Mouse (Mus musculus): ENCODE measurements at regions not wholly inside any gene's neighbourhood (a gene's known extent, or its start where the extent isn't known, plus 50 kb on each side); places are given as distances from the start of the nearest gene placed in this dataset.
A peak's percentile ranks its signal among the peaks of the same experiment; 100 is the strongest.

GRCm38 (mm10) chr7:113621316-113621715 is 107.7 kb downstream of the Far1 start:
- Histone ChIP-seq H3K27ac (replicated peaks; ENCODE audit: low read depth, low read length) (no peak overlapping the region), H3K9me3 (ENCODE audit: control insufficient read depth, low read length) (no peaks in the 10 kb centered on the region), H3K4me1 (ENCODE audit: control insufficient read depth, insufficient read depth, low read length) (no peaks in the 10 kb centered on the region; the same call in 1 of the 2 replicates), H3K4me3 (replicated peaks; ENCODE audit: low read depth, low read length) (no peak overlapping the region), H3K4me2 (ENCODE audit: low read length) (no peak overlapping the region), H3K36me3 (ENCODE audit: control insufficient read depth, insufficient read depth, low read length) (no peaks in the 10 kb centered on the region), H3K27me3 (ENCODE audit: control insufficient read depth, insufficient read depth, low read length) (no peaks in the 10 kb centered on the region), H3K9ac (replicated peaks; ENCODE audit: low read length) (no peak overlapping the region)
- DNase-seq (peak; percentile 25), ATAC-seq (ENCODE audit: low FRiP score, low TSS enrichment) (no peak)
- WGBS = 56% methylated on average over 8 of the region's 8 CpGs

- WGBS = 70% methylated on average over 13 of the region's 13 CpGs
- Histone ChIP-seq H3K4me2 (ENCODE audit: low read length) (no peak overlapping the region), H3K36me3 (ENCODE audit: control insufficient read depth, insufficient read depth, low read length) (no peaks in the 10 kb centered on the region), H3K4me3 (replicated peaks; ENCODE audit: low read depth, low read length) (no peak overlapping the region), H3K27ac (replicated peaks; ENCODE audit: low read depth, low read length) (no peak overlapping the region), H3K9me3 (ENCODE audit: control insufficient read depth, low read length) (no peaks in the 10 kb centered on the region), H3K27me3 (ENCODE audit: control insufficient read depth, insufficient read depth, low read length) (no peaks in the 10 kb centered on the region), H3K4me1 (ENCODE audit: control insufficient read depth, insufficient read depth, low read length) (no peaks in the 10 kb centered on the region; the same call in 1 of the 2 replicates), H3K9ac (replicated peaks; ENCODE audit: low read length) (no peak overlapping the region)
- peak; percentile 31 for DNase-seq
- ATAC-seq (ENCODE audit: low FRiP score, low TSS enrichment) = no peak
These were observed 108.4 kb downstream of the Far1 start for GRCm38 (mm10) chr7:113621898-113622510.

- no peaks in the 10 kb centered on the region for H3K27me3 ChIP-seq (ENCODE audit: control insufficient read depth, insufficient read depth, low read length)
- H3K4me3 ChIP-seq (replicated peaks; ENCODE audit: low read depth, low read length) = no peak overlapping the region
- no peak for ATAC-seq (ENCODE audit: low FRiP score, low TSS enrichment)
- no peak overlapping the region for H3K4me2 ChIP-seq (ENCODE audit: low read length)
- H3K4me1 ChIP-seq (ENCODE audit: control insufficient read depth, insufficient read depth, low read length) = no peaks in the 10 kb centered on the region; the same call in 1 of the 2 replicates
- H3K27ac ChIP-seq (replicated peaks; ENCODE audit: low read depth, low read length) = no peak overlapping the region
- WGBS = 94% methylated on average over 4 of the region's 4 CpGs
- no peak overlapping the region for H3K9ac ChIP-seq (replicated peaks; ENCODE audit: low read length)
- no peaks in the 10 kb centered on the region for H3K36me3 ChIP-seq (ENCODE audit: control insufficient read depth, insufficient read depth, low read length)
- no peak for DNase-seq
- H3K9me3 ChIP-seq (ENCODE audit: control insufficient read depth, low read length) = no peaks in the 10 kb centered on the region
These were observed 109.7 kb downstream of the Far1 start for GRCm38 (mm10) chr7:113623296-113623695.

- H3K9me3 ChIP-seq (ENCODE audit: control insufficient read depth, low read length) = no peaks in the 10 kb centered on the region
- no peak overlapping the region for H3K27ac ChIP-seq (replicated peaks; ENCODE audit: low read depth, low read length)
- ATAC-seq (ENCODE audit: low FRiP score, low TSS enrichment) (no peak), DNase-seq (no peak)
- no peaks in the 10 kb centered on the region; the same call in 1 of the 2 replicates for H3K4me1 ChIP-seq (ENCODE audit: control insufficient read depth, insufficient read depth, low read length)
- H3K4me2 ChIP-seq (ENCODE audit: low read length) = no peak overlapping the region
- H3K27me3 ChIP-seq (ENCODE audit: control insufficient read depth, insufficient read depth, low read length) = no peaks in the 10 kb centered on the region
- 89% methylated on average over 6 of the region's 6 CpGs for WGBS
- H3K4me3 ChIP-seq (replicated peaks; ENCODE audit: low read depth, low read length) = no peak overlapping the region
- H3K9ac ChIP-seq (replicated peaks; ENCODE audit: low read length) = no peak overlapping the region
- H3K36me3 ChIP-seq (ENCODE audit: control insufficient read depth, insufficient read depth, low read length) = no peaks in the 10 kb centered on the region
These were observed 110.3 kb downstream of the Far1 start for GRCm38 (mm10) chr7:113623962-113624361.

- no peak overlapping the region for H3K9ac ChIP-seq (replicated peaks; ENCODE audit: low read length)
- no peaks in the 10 kb centered on the region; the same call in 1 of the 2 replicates for H3K4me1 ChIP-seq (ENCODE audit: control insufficient read depth, insufficient read depth, low read length)
- no peaks in the 10 kb centered on the region for H3K27me3 ChIP-seq (ENCODE audit: control insufficient read depth, insufficient read depth, low read length)
- H3K4me3 ChIP-seq (replicated peaks; ENCODE audit: low read depth, low read length) = no peak overlapping the region
- DNase-seq = no peak
- no peaks in the 10 kb centered on the region for H3K9me3 ChIP-seq (ENCODE audit: control insufficient read depth, low read length)
- H3K4me2 ChIP-seq (ENCODE audit: low read length) = no peak overlapping the region
- ATAC-seq (ENCODE audit: low FRiP score, low TSS enrichment) = no peak
- no peaks in the 10 kb centered on the region for H3K36me3 ChIP-seq (ENCODE audit: control insufficient read depth, insufficient read depth, low read length)
- no peak overlapping the region for H3K27ac ChIP-seq (replicated peaks; ENCODE audit: low read depth, low read length)
These were observed 113.1 kb downstream of the Far1 start for GRCm38 (mm10) chr7:113626734-113627133.

- Histone ChIP-seq H3K27me3 (ENCODE audit: control insufficient read depth, insufficient read depth, low read length) (no peaks in the 10 kb centered on the region), H3K4me2 (ENCODE audit: low read length) (no peak overlapping the region), H3K9ac (replicated peaks; ENCODE audit: low read length) (no peak overlapping the region), H3K4me1 (ENCODE audit: control insufficient read depth, insufficient read depth, low read length) (no peaks in the 10 kb centered on the region), H3K9me3 (ENCODE audit: control insufficient read depth, low read length) (no peaks in the 10 kb centered on the region), H3K4me3 (replicated peaks; ENCODE audit: low read depth, low read length) (no peak overlapping the region), H3K27ac (replicated peaks; ENCODE audit: low read depth, low read length) (no peak overlapping the region), H3K36me3 (ENCODE audit: control insufficient read depth, insufficient read depth, low read length) (no peaks in the 10 kb centered on the region)
- DNase-seq (no peak), ATAC-seq (ENCODE audit: low FRiP score, low TSS enrichment) (no peak)
- 80% methylated on average over 4 of the region's 4 CpGs for WGBS
These were observed 123.5 kb downstream of the Far1 start for GRCm38 (mm10) chr7:113637011-113637600.

- no peaks in the 10 kb centered on the region for H3K27me3 ChIP-seq (ENCODE audit: control insufficient read depth, insufficient read depth, low read length)
- H3K9ac ChIP-seq (replicated peaks; ENCODE audit: low read length) = no peak overlapping the region
- no peak overlapping the region for H3K4me3 ChIP-seq (replicated peaks; ENCODE audit: low read depth, low read length)
- DNase-seq (no peak), ATAC-seq (ENCODE audit: low FRiP score, low TSS enrichment) (no peak)
- H3K36me3 ChIP-seq (ENCODE audit: control insufficient read depth, insufficient read depth, low read length) = no peaks in the 10 kb centered on the region
- H3K4me2 ChIP-seq (ENCODE audit: low read length) = no peak overlapping the region
- H3K9me3 ChIP-seq (ENCODE audit: control insufficient read depth, low read length) = no peaks in the 10 kb centered on the region
- 49% methylated on average over 6 of the region's 6 CpGs for WGBS
- H3K27ac ChIP-seq (replicated peaks; ENCODE audit: low read depth, low read length) = no peak overlapping the region
- H3K4me1 ChIP-seq (ENCODE audit: control insufficient read depth, insufficient read depth, low read length) = no peaks in the 10 kb centered on the region
These were observed 124.5 kb downstream of the Far1 start for GRCm38 (mm10) chr7:113638098-113638497.

GRCm38 (mm10) chr7:113642540-113642939 is 123.3 kb upstream of the Spon1 start:
- Histone ChIP-seq H3K9ac (replicated peaks; ENCODE audit: low read length) (no peak overlapping the region), H3K9me3 (ENCODE audit: control insufficient read depth, low read length) (no peaks in the 10 kb centered on the region), H3K36me3 (ENCODE audit: control insufficient read depth, insufficient read depth, low read length) (no peaks in the 10 kb centered on the region), H3K4me2 (ENCODE audit: low read length) (no peak overlapping the region), H3K4me1 (ENCODE audit: control insufficient read depth, insufficient read depth, low read length) (no peaks in the 10 kb centered on the region), H3K27me3 (ENCODE audit: control insufficient read depth, insufficient read depth, low read length) (no peaks in the 10 kb centered on the region), H3K4me3 (replicated peaks; ENCODE audit: low read depth, low read length) (no peak overlapping the region), H3K27ac (replicated peaks; ENCODE audit: low read depth, low read length) (no peak overlapping the region)
- WGBS = 30% methylated on average over 7 of the region's 7 CpGs
- DNase-seq = peak; percentile 50
- no peak for ATAC-seq (ENCODE audit: low FRiP score, low TSS enrichment)

GRCm38 (mm10) chr7:113650631-113651030 is 115.2 kb upstream of the Spon1 start:
- ATAC-seq (ENCODE audit: low FRiP score, low TSS enrichment) (no peak), DNase-seq (no peak)
- Histone ChIP-seq H3K4me3 (replicated peaks; ENCODE audit: low read depth, low read length) (no peak overlapping the region), H3K4me1 (ENCODE audit: control insufficient read depth, insufficient read depth, low read length) (no peaks in the 10 kb centered on the region), H3K4me2 (ENCODE audit: low read length) (no peak overlapping the region), H3K27ac (replicated peaks; ENCODE audit: low read depth, low read length) (no peak overlapping the region), H3K9me3 (ENCODE audit: control insufficient read depth, low read length) (no peaks in the 10 kb centered on the region), H3K36me3 (ENCODE audit: control insufficient read depth, insufficient read depth, low read length) (no peaks in the 10 kb centered on the region), H3K9ac (replicated peaks; ENCODE audit: low read length) (no peak overlapping the region), H3K27me3 (ENCODE audit: control insufficient read depth, insufficient read depth, low read length) (no peaks in the 10 kb centered on the region)
- WGBS = 70% methylated on average over 2 of the region's 2 CpGs

Measured in midbrain, embryonic 14.5 days (tissue).